Mouse (Mus musculus) layer of hippocampus, postnatal 14 days (tissue): Measurements from ENCODE around the gene Gbp8. TPM values are rescaled to one million over a fixed set of nuclear protein-coding genes. Genes with fewer than 3 reads are reported as not detected.
"Not testable (repeated sequence)": the region's sequence is repeated elsewhere in the genome, so short reads cannot be mapped to it uniquely, and the experiment has no call there.

Source experiments
- DNase-seq, 2 experiments: peaks; one replicate each; pipeline ENCODE4 v3.0.0; 2021 to 2022; ENCODE audit warnings: low spot score in 2 of 2, mixed read lengths in 1 of 2
- total RNA-seq, 2 experiments: library from RNA; stranded (reverse); gene quantifications; 2 replicates each; pipeline ENCODE4 v1.2.3; 2021

Gene Gbp8
- total RNA-seq, 2 experiments from 2014 or later: 0.18 to 0.21 TPM

GRCm38 (mm10) chr5:105062403-105062802 is 76.9 kb downstream of the Gbp8 start:
- not testable (repeated sequence) for DNase-seq

GRCm38 (mm10) chr5:105060224-105060623 is 79.1 kb downstream of the Gbp8 start:
- DNase-seq: no peak

- DNase-seq: no peak
These were observed 84.1 kb downstream of the Gbp8 start for GRCm38 (mm10) chr5:105055279-105055678.

- not testable (repeated sequence) for DNase-seq
These were observed 85.7 kb downstream of the Gbp8 start for GRCm38 (mm10) chr5:105053471-105054169.

DNA sequence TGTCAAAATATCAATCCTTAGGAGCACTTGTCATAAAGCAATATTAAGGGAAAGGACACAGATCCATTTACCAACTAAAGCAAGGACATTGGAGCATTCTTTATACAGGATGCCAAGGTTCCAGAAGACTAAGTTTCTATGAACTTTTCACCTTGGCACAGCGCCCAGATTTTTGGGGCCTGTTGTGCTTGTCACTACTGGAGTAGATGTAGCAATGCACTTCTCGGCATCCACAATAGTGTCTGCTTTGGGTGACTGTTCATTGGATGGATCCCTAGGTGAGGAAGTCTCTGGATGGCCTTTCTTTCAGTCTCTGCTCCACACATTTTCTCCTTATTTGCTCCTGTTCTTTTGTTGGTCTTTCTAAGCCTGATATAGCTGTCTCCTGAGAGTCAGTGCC is 107.0 kb downstream of the Gbp8 start:
- no peak for DNase-seq

- DNase-seq: no peak
These were observed 126.8 kb downstream of the Gbp8 start for GRCm38 (mm10) chr5:105012551-105012950.

DNA sequence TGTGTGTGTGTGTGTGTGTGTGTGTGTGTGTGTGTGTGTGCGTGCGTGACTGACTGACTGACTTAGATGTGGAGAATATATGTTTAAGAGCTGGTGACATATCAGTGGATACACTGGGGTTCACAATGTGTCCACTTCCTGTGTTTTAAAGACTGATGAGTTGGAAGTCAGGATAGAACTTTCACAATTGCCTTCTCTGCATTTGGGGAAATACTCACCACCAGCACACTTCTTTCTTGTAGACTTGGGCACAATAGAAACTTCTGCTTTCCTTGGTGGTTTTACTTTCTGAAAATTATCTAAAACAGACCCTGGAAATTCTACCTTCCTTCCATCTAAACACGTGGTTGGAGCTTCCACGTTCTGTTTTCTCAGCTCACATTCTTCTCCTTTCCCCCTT is 127.8 kb downstream of the Gbp8 start:
- no peak for DNase-seq

- no peak for DNase-seq
These were observed 129.0 kb downstream of the Gbp8 start for GRCm38 (mm10) chr5:105010376-105010775.

DNA sequence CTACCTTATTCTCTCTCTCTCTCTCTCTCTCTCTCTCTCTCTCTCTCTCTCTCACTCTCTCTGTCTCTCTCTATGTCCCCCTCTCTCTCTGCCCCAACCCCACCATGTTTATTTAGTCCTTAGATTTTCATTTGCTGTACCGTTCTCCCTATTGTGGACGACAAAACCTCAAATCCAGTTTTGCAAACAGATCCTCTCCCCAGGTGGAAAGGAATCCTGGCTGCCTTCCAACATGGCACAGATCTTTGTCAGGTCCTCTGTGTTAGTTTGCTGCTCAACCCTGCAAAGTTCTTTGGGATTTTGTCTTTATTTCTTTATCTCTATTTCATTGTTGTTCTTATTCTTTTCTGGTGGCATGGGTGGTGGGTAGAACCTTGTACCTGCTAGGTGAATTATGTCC is 149.9 kb downstream of the Gbp8 start:
- DNase-seq: no peak

DNA sequence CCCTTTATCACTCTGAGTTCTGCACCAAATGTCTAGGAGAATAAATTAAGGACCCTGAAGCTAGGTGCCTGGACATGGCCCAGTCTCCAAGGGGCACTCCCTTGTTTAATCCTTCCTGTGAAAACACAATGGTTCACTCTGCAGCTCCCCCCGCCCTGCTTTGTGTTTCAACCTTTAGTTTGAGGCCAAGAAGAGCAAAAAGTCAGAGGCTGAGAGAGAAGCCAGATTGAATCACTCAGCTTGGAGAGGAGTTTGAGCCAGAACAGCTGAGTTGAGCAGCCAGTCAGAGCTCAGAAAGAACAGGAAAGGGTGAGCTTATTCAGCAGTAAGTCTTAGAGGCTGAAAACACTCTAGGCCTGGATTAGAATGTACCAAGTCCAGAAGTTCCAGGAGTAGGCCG is 151.3 kb downstream of the Gbp8 start:
- no peak for DNase-seq

DNA sequence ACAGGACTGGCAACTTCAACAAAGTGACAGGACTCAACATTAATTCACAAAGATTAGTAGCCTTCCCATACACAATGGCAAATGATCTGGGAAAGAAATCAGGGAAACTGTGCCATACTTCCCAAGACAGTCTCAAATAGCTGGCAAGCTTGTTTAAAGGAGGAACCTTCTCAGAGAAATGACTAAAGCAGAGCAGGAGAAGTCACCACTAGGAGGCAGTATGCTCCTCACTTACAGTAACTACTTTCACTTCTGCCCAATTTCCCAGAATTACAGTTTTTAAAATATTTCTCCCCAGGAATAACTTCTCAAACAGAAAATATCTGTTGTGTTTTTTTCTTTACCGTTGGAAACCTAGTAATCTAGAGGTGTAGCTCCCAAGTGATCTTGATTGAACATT is 152.6 kb downstream of the Gbp8 start:
- peak in 1 of 2 experiments; percentile 42 for DNase-seq

GRCm38 (mm10) chr5:104982535-104982934 is 156.8 kb downstream of the Gbp8 start, which contains the start of gene Abcg3:
Gene Abcg3 (minus strand): TSS chr5:104982718.
- no peak for DNase-seq

DNA sequence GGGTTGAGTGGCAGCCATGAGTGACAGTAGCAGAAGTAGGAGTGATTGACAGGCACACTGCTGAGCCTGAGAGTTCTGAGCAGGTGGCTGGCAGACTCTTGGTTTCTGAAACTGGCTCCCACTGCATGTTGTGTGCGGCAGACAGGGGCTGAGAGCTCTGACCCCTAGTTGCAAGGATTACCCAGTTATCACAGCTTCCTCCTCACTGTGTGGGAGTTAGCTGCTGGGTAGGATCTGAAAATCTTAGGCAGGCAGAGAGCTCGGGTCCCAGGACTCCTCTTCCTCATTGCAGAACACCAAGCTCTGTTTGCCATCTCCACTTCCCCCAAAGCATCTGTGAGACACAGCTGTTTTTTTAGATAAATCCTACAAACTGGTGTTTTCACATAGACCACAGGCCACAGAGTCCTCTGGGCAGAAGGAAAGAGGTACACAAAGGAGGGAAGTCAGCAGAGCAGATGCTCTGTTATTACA is 160.3 kb downstream of the Gbp8 start:
- peak; percentile 5 to 6 for DNase-seq

Other genes with a start within 250 kb of the Gbp8 start
- gene Abcg3, start 156.8 kb downstream of the Gbp8 start, total RNA-seq: under 1 TPM in 1 of 2 experiments, not detected in 1; 0.14 TPM
- gene Gbp9, start within 50 bp of the Gbp8 start, total RNA-seq: 1 to 10 TPM in 1 of 2 experiments, under 1 TPM in 1; 0.88 to 1.2 TPM
- gene Gbp4, start within 50 bp of the Gbp8 start, total RNA-seq: under 1 TPM; 0.41 to 0.85 TPM
- gene Gbp10, start 100.0 kb upstream of the Gbp8 start, total RNA-seq: not detected
- not detected for gene Gm43302, start 154.2 kb upstream of the Gbp8 start, total RNA-seq
- gene Gbp6, start 154.2 kb upstream of the Gbp8 start, total RNA-seq: 1 to 10 TPM in 1 of 2 experiments, under 1 TPM in 1; 0.43 to 1.1 TPM